Mouse (Mus musculus): Measurements from ENCODE around the gene Adcy9. TPM values are rescaled to one million over a fixed set of nuclear protein-coding genes. Genes with fewer than 3 reads are reported as not detected.
"Not testable (repeated sequence)": the region's sequence is repeated elsewhere in the genome, so short reads cannot be mapped to it uniquely, and the experiment has no call there.

The Adcy9 gene
- polyA plus RNA-seq, 3 experiments from 2014 or later = 0.12 to 0.49 TPM; not detected in 1

DNA sequence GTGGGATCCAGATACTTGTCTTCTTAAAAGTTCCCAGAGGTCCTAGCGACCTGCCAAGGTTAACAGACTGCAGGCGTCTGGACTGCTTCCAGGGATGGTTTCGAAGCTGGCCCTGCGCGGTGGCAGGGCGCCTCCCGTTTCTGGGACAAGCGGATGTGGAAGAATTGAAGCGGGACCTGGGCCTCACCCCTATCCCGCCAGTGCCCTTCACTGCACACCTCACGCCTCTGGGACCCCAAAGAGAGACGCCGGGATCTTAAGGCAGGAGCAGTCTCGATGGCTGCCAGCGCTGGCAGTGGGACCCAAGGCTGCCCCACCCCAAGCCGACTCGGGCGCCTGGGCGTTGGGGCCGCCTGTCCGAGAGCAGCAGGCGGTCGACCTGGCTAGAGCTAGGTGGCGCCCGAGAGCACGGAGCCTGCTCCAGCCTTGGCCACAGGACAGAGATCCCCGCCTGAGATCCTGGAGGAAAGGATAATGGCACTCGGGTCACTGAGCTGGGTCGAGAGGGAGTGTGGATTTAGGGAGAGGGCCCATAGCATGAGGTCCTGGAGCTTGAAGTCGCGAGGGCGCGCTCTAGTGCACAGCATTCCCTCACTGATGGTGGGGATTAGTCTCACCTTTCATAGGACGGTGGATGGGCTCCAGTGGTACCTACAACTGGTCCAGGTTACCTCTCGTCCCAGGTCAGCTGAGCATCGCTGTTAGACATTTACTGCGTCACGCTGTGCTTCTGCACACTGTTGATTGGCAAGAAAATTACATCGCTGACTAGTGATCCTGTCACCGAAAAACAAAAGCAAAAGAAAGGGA is 152.2 kb downstream of the Adcy9 start:
- no peak for ATAC-seq

DNA sequence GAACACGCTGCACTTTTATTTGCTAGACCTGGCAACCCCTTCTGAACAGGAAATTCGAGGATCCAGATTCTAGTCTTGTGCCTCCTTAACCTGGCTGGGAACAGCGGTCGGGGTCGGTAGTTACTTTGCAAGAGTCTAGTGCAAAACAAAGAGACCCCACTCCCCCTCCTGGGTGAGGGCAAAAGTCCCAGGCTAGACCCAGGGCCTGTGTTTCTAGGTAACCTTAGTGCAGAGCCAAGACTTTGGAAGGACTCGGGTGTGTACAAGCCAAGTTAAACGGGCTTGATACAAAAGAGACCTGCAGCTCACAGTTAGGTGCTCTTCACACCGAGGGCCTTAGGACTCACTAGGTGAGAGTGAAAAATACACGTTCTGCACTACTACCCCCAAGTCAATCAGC is 152.8 kb downstream of the Adcy9 start:
- no peak for ATAC-seq

GRCm38 (mm10) chr16:4265351-4265750 is 154.9 kb downstream of the Adcy9 start:
- ATAC-seq = no peak

DNA sequence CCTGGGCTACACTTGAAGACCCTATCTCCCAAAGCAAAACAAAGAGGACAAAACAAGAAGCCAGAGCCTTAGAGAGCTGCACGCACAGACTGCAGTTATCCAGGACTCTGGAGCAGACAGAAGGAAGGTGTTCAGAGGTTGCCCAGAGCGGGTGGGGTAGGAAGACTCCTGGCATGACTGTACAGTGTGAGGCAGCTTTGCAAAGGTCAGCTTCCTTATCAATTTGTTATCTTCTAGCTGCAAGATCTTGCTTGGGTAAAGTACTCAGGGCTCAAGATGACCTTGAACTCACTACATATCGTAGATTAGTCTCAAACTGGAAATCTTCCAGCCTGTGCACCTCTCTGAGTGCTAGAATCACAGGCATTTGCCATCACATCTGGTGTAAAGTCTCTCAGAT is 156.8 kb downstream of the Adcy9 start:
- no peak for ATAC-seq

- no peak for ATAC-seq
Measured at GRCm38 (mm10) chr16:4257546-4257945, 162.8 kb downstream of the Adcy9 start.

DNA sequence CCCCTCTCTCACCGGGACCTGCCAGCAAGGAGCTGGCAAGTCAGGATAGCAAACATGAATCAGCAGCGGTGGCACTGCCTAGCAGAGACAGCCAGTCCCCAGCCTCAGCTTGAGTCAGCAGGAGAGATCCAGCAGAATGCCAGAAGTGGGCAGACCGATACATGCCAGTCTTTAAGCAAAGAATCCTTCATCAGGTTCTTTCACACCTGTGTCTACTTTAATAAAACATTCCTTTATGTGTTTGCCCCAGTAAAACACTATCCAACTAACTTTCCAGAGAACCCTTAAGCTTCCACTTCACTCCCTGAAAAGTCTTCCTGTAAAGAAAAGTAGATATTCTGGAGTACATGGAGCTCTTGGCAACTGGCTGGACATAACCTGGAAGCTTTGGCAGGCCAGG is 171.5 kb downstream of the Adcy9 start:
- ATAC-seq = no peak

GRCm38 (mm10) chr16:4245241-4245640 is 175.1 kb downstream of the Adcy9 start:
- not testable (repeated sequence) for ATAC-seq

Other genes starting within 250 kb of the Adcy9 start
- gene Crebbp, start 206.5 kb downstream of the Adcy9 start, polyA plus RNA-seq (2017; shearing (Covaris generic)) = 10 to 100 TPM; 54.1 to 77.8 (median 69.3) TPM
- gene Srl, start 121.3 kb upstream of the Adcy9 start, polyA plus RNA-seq (2017; shearing (Covaris generic)) = under 1 TPM in 2 of 3 experiments, not detected in 1; 0.12 to 0.73 TPM
- gene Tfap4, start 139.4 kb upstream of the Adcy9 start, polyA plus RNA-seq (2017; shearing (Covaris generic)) = 1 to 10 TPM; 3.1 to 5.8 (median 4.2) TPM
- under 1 TPM; 0.15 to 0.36 (median 0.16) TPM for gene Glis2, start 174.2 kb upstream of the Adcy9 start, polyA plus RNA-seq (2017; shearing (Covaris generic))
- gene Pam16, start 204.5 kb upstream of the Adcy9 start, polyA plus RNA-seq (2017; shearing (Covaris generic)) = 10 to 100 TPM; 17.3 to 41.9 (median 31.7) TPM
- 1 to 10 TPM in 1 of 3 experiments, under 1 TPM in 2; 0.78 to 1.6 (median 0.84) TPM for gene Vasn, start 219.4 kb upstream of the Adcy9 start, polyA plus RNA-seq (2017; shearing (Covaris generic))
- gene Dnaja3, start 219.5 kb upstream of the Adcy9 start, polyA plus RNA-seq (2017; shearing (Covaris generic)) = 10 to 100 TPM; 21.1 to 28.7 (median 25.3) TPM